Mouse (Mus musculus): Measurements from ENCODE around the gene Dynlt1c.
"Not testable (repeated sequence)": the region's sequence is repeated elsewhere in the genome, so short reads cannot be mapped to it uniquely, and the experiment has no call there.

Gene Dynlt1c

GRCm38 (mm10) chr17:6620035-6620434, 18.6 kb downstream of the Dynlt1c start:
- not testable (repeated sequence) for DNase-seq

GRCm38 (mm10) chr17:6620730-6621451, 19.4 kb downstream of the Dynlt1c start:
- DNase-seq: peak; percentile 55

- not testable (repeated sequence) for DNase-seq
Measured at GRCm38 (mm10) chr17:6621976-6622375, 20.5 kb downstream of the Dynlt1c start.

- DNase-seq: not testable (repeated sequence)
Measured at GRCm38 (mm10) chr17:6624926-6625558, 23.6 kb downstream of the Dynlt1c start.

- DNase-seq: not testable (repeated sequence)
Measured at GRCm38 (mm10) chr17:6630398-6630797, 28.9 kb downstream of the Dynlt1c start.

GRCm38 (mm10) chr17:6632850-6633249, 31.4 kb downstream of the Dynlt1c start:
- DNase-seq: not testable (repeated sequence)

GRCm38 (mm10) chr17:6635781-6636180, 34.3 kb downstream of the Dynlt1c start:
- not testable (repeated sequence) for DNase-seq

GRCm38 (mm10) chr17:6636861-6637260, 35.4 kb downstream of the Dynlt1c start:
- DNase-seq: no peak

- DNase-seq: not testable (repeated sequence)
Measured at GRCm38 (mm10) chr17:6637434-6637833, 36.0 kb downstream of the Dynlt1c start.

GRCm38 (mm10) chr17:6638444-6638843, 37.0 kb downstream of the Dynlt1c start:
- not testable (repeated sequence) for DNase-seq

- not testable (repeated sequence) for DNase-seq
Measured at GRCm38 (mm10) chr17:6639486-6639885, 38.0 kb downstream of the Dynlt1c start.

- DNase-seq: not testable (repeated sequence)
Measured at GRCm38 (mm10) chr17:6640044-6640637, 38.7 kb downstream of the Dynlt1c start.

- DNase-seq: not testable (repeated sequence)
Measured at GRCm38 (mm10) chr17:6640771-6641429, 39.4 kb downstream of the Dynlt1c start.

GRCm38 (mm10) chr17:6644210-6644609, 42.7 kb downstream of the Dynlt1c start:
- not testable (repeated sequence) for DNase-seq

GRCm38 (mm10) chr17:6644673-6645072, 43.2 kb downstream of the Dynlt1c start:
- not testable (repeated sequence) for DNase-seq

- not testable (repeated sequence) for DNase-seq
Measured at GRCm38 (mm10) chr17:6645668-6646067, 44.2 kb downstream of the Dynlt1c start.

GRCm38 (mm10) chr17:6646841-6647240, 45.4 kb downstream of the Dynlt1c start:
- DNase-seq: not testable (repeated sequence)

- DNase-seq: not testable (repeated sequence)
Measured at GRCm38 (mm10) chr17:6647452-6647851, 46.0 kb downstream of the Dynlt1c start.

- not testable (repeated sequence) for DNase-seq
Measured at GRCm38 (mm10) chr17:6650904-6651565, 49.6 kb downstream of the Dynlt1c start.

- not testable (repeated sequence) for DNase-seq
Measured at GRCm38 (mm10) chr17:6653341-6653946, 52.0 kb downstream of the Dynlt1c start.

- peak; percentile 68 for DNase-seq
Measured at GRCm38 (mm10) chr17:6655087-6655511, 53.6 kb downstream of the Dynlt1c start.
